Mouse (Mus musculus) left cerebral cortex, postnatal 14 days (tissue): ENCODE data around the gene Rcbtb2. TPM values are rescaled to one million over a fixed set of nuclear protein-coding genes. Genes with fewer than 3 reads are reported as not detected.
A peak's percentile ranks its signal among the peaks of the same experiment; 100 is the strongest.

Experiments
- DNase-seq, 2 experiments: peaks; one replicate each; pipeline ENCODE4 v3.0.0; 2021 to 2022; ENCODE audit warnings: low spot score in 2 of 2, mixed read lengths in 1 of 2
- intact Hi-C: fragments of 180-260 bp; cut with DNase I; formaldehyde crosslinking; loops from one replicate; pipeline ENCODE4 v1.15.1; 2025
- microRNA-seq, 2 experiments: library from miRNA; unstranded; fragments of <30 nt; microRNA quantifications; one replicate each; pipeline ENCODE4 v1.2.0; 2022
- total RNA-seq, 2 experiments: library from RNA; stranded (reverse); gene quantifications; 2 replicates each; pipeline ENCODE4 v1.2.3; 2021

Gene Rcbtb2
- total RNA-seq, 2 experiments from 2014 or later = 20.5 to 22.8 TPM

DNA sequence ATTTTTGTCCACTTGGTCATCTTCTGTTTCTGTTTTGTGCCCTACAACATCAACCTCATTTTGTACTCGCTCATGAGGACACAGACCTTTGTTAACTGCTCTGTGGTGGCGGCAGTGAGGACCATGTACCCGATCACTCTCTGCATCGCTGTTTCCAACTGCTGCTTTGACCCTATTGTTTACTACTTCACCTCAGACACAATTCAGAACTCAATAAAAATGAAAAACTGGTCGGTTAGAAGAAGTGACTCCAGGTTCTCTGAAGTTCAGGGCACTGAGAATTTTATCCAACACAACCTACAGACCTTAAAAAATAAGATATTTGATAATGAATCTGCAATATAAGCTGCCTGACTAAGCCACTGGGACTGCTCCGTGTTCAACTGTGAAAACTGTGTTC is 116.5 kb downstream of the Rcbtb2 start:
- DNase-seq = no peak
- intact Hi-C loops = loop anchor here (5.0 kb wide), 1 partner anchor 97 kb away; no protein-coding TSS in a partner anchor

DNA sequence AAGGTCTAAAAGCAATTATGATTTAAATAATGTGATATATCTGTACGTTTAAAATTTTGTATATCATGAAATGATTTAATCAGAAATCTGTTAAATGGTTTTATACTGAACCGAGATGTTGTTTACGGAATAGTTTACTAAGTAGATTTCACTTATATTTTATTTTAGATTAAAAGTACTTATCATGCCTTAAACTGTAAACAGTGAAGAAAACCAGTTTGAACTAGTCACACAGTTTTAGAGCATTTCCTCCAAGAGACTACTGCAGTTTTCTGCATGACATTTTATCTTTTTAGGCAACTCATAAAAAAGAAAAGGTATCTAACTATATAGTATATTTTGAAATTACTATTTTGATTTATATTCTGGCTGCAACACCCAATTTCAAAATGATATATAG is 117.0 kb downstream of the Rcbtb2 start:
- intact Hi-C loops = loop anchor here (5.0 kb wide), 1 partner anchor 98 kb away; no protein-coding TSS in a partner anchor
- DNase-seq = no peak

DNA sequence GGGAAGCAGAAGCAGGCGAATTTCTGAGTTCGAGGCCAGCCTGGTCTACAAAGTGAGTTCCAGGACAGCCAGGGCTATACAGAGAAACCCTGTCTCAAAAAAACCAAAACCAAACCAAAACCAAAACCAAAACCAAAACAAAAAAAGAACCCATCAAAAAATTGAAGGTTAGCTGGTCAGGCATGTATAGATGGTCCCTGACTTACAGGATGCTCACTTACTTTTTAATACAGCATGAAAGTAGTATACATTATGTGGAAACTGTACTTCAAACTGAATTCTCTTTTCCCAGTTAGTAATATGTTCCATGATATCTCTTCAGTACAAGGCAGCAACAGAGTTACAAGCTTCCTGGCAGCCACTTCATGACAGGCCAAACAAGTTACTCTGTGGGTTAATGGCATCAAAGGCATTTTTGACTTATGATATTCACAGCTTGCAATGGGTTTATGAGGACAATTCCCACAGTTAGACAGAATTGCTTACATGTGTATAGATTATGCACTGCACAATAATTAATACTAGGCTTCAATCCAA is 121.3 kb downstream of the Rcbtb2 start:
- intact Hi-C loops = no loop called here
- no peak for DNase-seq

DNA sequence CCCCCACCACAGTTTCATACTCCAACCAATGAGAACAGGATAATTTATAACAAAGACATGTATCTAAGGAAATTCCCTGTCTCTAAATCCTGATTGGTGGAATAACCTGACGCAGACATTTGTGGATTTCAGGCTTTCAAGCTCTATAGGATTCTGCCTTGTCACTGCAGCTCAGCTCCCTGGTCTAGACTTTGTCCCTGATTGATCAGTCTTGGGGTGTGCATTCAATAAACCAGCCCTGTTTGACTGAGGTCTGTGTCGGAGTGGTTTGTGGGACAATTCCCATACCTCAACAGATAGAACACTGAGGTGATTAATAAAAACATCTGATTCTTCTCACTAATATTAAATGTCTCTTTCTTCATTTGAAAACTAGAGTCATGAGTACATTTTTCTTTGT is 127.2 kb downstream of the Rcbtb2 start:
- intact Hi-C loops = no loop called here
- DNase-seq = no peak

- peak; percentile 22 to 30 for DNase-seq
- intact Hi-C loops = no loop called here
These were observed 129.4 kb downstream of the Rcbtb2 start for GRCm38 (mm10) chr14:73252276-73252675.

GRCm38 (mm10) chr14:73253453-73254251 is 130.8 kb downstream of the Rcbtb2 start:
- intact Hi-C loops = no loop called here
- DNase-seq = no peak

DNA sequence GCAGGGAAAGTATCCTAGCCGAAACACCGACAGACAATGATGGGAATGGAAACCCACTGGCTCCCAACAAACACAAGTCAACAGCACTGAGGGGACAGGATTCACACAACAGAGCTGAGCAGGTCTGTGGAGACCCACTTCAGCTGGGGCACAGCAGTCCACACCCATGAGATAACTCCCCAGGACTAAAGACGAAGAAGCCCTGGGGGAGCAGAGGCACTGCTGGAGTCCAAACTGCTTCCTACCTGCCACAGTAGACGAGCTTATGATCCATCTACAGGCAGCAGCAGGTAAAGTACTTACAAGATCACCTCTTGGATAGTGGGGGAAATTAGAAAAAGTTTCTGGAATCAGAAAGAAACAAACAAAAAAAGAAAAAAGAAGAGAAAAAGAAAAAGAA is 131.6 kb downstream of the Rcbtb2 start:
- intact Hi-C loops = no loop called here
- DNase-seq = no peak

- intact Hi-C loops = no loop called here
- DNase-seq = no peak
These were observed 132.7 kb downstream of the Rcbtb2 start for GRCm38 (mm10) chr14:73255426-73255970.

- intact Hi-C loops = no loop called here
- no peak for DNase-seq
These were observed 134.5 kb downstream of the Rcbtb2 start for GRCm38 (mm10) chr14:73257348-73257747.

Small RNA genes within 50 kb of the gene (microRNA-seq; reads per million reads assigned to microRNA genes)
- gene Mir687 = 0 reads per million in 2 experiments

Other genes starting within 250 kb of the Rcbtb2 start
- 1 to 10 TPM; 1.8 to 2.6 TPM for gene Cysltr2, start 73.9 kb upstream of the Rcbtb2 start, total RNA-seq
- 1 to 10 TPM; 1.7 to 1.8 TPM for gene Lpar6, start 114.9 kb downstream of the Rcbtb2 start, total RNA-seq
- gene Rb1, start 202.8 kb downstream of the Rcbtb2 start, total RNA-seq = 10 to 100 TPM; 32.4 to 33.0 TPM